Mouse (Mus musculus): Measurements from ENCODE around the gene Fdxr. TPM values are rescaled to one million over a fixed set of nuclear protein-coding genes. Genes with fewer than 3 reads are reported as not detected.

Gene Fdxr
- total and polyA plus RNA-seq, 2 experiments from 2014 or later, result 14.8 to 18.8 TPM

- ATAC-seq (ENCODE audit: low FRiP score), result no peak
- no peak overlapping the region for H3K4me3 ChIP-seq (ENCODE audit: low read depth, low read length)
- peaks cover 50% of the 10 kb centered on the region for H3K27me3 ChIP-seq (ENCODE audit: insufficient read depth, low read length)
These were observed 17.7 kb downstream of the Fdxr start for GRCm38 (mm10) chr11:115259134-115259533.

GRCm38 (mm10) chr11:115257775-115258510 is 18.9 kb downstream of the Fdxr start:
- no peaks in the 10 kb centered on the region for H3K36me3 ChIP-seq (ENCODE audit: insufficient read depth, low read length)
- H3K9ac ChIP-seq (replicated peaks; ENCODE audit: low read length, poor library complexity, severe bottlenecking), result no peak overlapping the region
- ATAC-seq (ENCODE audit: low FRiP score) (peak; percentile 34; the same call in 1 of the 2 replicates), DNase-seq (ENCODE audit: low spot score) (no peak)
- peak overlapping the region; percentile 24 for H3K4me3 ChIP-seq (ENCODE audit: low read depth, low read length)
- 17% methylated on average over 58 of the region's 59 CpGs for WGBS
- no peak overlapping the region for H3K27ac ChIP-seq (ENCODE audit: low read depth, low read length)
- H3K9me3 ChIP-seq (ENCODE audit: low read length), result no peaks in the 10 kb centered on the region
- no peaks in the 10 kb centered on the region for H3K4me1 ChIP-seq (ENCODE audit: insufficient read depth, low read length)
- peak overlapping the region; percentile 36 for H3K4me2 ChIP-seq (ENCODE audit: low read depth, low read length, poor library complexity, severe bottlenecking)
- H3K27me3 ChIP-seq (ENCODE audit: insufficient read depth, low read length), result peaks cover 44% of the 10 kb centered on the region
- TF ChIP-seq CTCF (IDR thresholded peaks at IDR 0.05), result no peak

More at GRCm38 (mm10) chr11:115259134-115259533, 17.7 kb downstream of the Fdxr start:
- TF ChIP-seq CTCF (IDR thresholded peaks at IDR 0.05), result no peak
- no peaks in the 10 kb centered on the region for H3K4me1 ChIP-seq (ENCODE audit: insufficient read depth, low read length)
- no peak overlapping the region for H3K4me2 ChIP-seq (ENCODE audit: low read depth, low read length, poor library complexity, severe bottlenecking)
- no peak overlapping the region for H3K9ac ChIP-seq (replicated peaks; ENCODE audit: low read length, poor library complexity, severe bottlenecking)
- DNase-seq (ENCODE audit: low spot score), result no peak
- 78% methylated on average over 4 of the region's 4 CpGs for WGBS
- no peaks in the 10 kb centered on the region for H3K36me3 ChIP-seq (ENCODE audit: insufficient read depth, low read length)
- no peak overlapping the region for H3K27ac ChIP-seq (ENCODE audit: low read depth, low read length)
- H3K9me3 ChIP-seq (ENCODE audit: low read length), result no peaks in the 10 kb centered on the region

GRCm38 (mm10) chr11:115251258-115251657 is 25.6 kb downstream of the Fdxr start:
- TF ChIP-seq CTCF (IDR thresholded peaks at IDR 0.05), result no peak

GRCm38 (mm10) chr11:115250405-115251090 is 26.3 kb downstream of the Fdxr start:
- peak overlapping the region; percentile 45 for H3K4me3 ChIP-seq (ENCODE audit: low read depth, low read length)
- peaks cover 29% of the 10 kb centered on the region for H3K27me3 ChIP-seq (ENCODE audit: insufficient read depth, low read length)
- no peak overlapping the region for H3K27ac ChIP-seq (ENCODE audit: low read depth, low read length)
- H3K9ac ChIP-seq (replicated peaks; ENCODE audit: low read length, poor library complexity, severe bottlenecking), result peak overlapping the region; percentile 54
- peak overlapping the region; percentile 81 for H3K4me2 ChIP-seq (ENCODE audit: low read depth, low read length, poor library complexity, severe bottlenecking)
- no peaks in the 10 kb centered on the region for H3K36me3 ChIP-seq (ENCODE audit: insufficient read depth, low read length)
- DNase-seq (ENCODE audit: low spot score), result no peak
- H3K4me1 ChIP-seq (ENCODE audit: insufficient read depth, low read length), result no peaks in the 10 kb centered on the region; the same call in none of the 2 replicates
- no peaks in the 10 kb centered on the region for H3K9me3 ChIP-seq (ENCODE audit: low read length)
- 2% methylated on average over 33 of the region's 36 CpGs for WGBS
- ATAC-seq (ENCODE audit: low FRiP score), result no peak
- TF ChIP-seq CTCF (IDR thresholded peaks at IDR 0.05), result no peak

More at GRCm38 (mm10) chr11:115251258-115251657, 25.6 kb downstream of the Fdxr start:
- no peaks in the 10 kb centered on the region; the same call in none of the 2 replicates for H3K4me1 ChIP-seq (ENCODE audit: insufficient read depth, low read length)
- H3K9ac ChIP-seq (replicated peaks; ENCODE audit: low read length, poor library complexity, severe bottlenecking), result no peak overlapping the region
- no peak overlapping the region for H3K4me3 ChIP-seq (ENCODE audit: low read depth, low read length)
- peaks cover 29% of the 10 kb centered on the region for H3K27me3 ChIP-seq (ENCODE audit: insufficient read depth, low read length)
- no peak for DNase-seq (ENCODE audit: low spot score)
- H3K4me2 ChIP-seq (ENCODE audit: low read depth, low read length, poor library complexity, severe bottlenecking), result no peak overlapping the region
- no peak for ATAC-seq (ENCODE audit: low FRiP score)
- 35% methylated on average over 3 of the region's 3 CpGs for WGBS
- H3K9me3 ChIP-seq (ENCODE audit: low read length), result no peaks in the 10 kb centered on the region
- H3K27ac ChIP-seq (ENCODE audit: low read depth, low read length), result no peak overlapping the region
- no peaks in the 10 kb centered on the region for H3K36me3 ChIP-seq (ENCODE audit: insufficient read depth, low read length)

- Histone ChIP-seq H3K9ac (replicated peaks; ENCODE audit: low read length, poor library complexity, severe bottlenecking) (peak overlapping the region; percentile 54), H3K4me2 (ENCODE audit: low read depth, low read length, poor library complexity, severe bottlenecking) (peak overlapping the region; percentile 81), H3K4me1 (ENCODE audit: insufficient read depth, low read length) (no peaks in the 10 kb centered on the region; the same call in none of the 2 replicates), H3K36me3 (ENCODE audit: insufficient read depth, low read length) (peaks cover 6% of the 10 kb centered on the region), H3K4me3 (ENCODE audit: low read depth, low read length) (peak overlapping the region; percentile 45), H3K27me3 (ENCODE audit: insufficient read depth, low read length) (peaks cover 29% of the 10 kb centered on the region), H3K27ac (ENCODE audit: low read depth, low read length) (no peak overlapping the region), H3K9me3 (ENCODE audit: low read length) (no peaks in the 10 kb centered on the region)
- ATAC-seq (ENCODE audit: low FRiP score) (no peak; the same call in 1 of the 2 replicates), DNase-seq (ENCODE audit: low spot score) (no peak)
- 2% methylated on average over 58 of the region's 63 CpGs for WGBS
- TF ChIP-seq CTCF (IDR thresholded peaks at IDR 0.05), result peak; percentile 44; the same call in 1 of the 2 replicates
These were observed 27.0 kb downstream of the Fdxr start for GRCm38 (mm10) chr11:115249721-115250404.

Data from midbrain, postnatal 0 days (tissue).